Mouse (Mus musculus) adrenal gland, postnatal 36 days (tissue): ENCODE data around the gene Tcl1b3. TPM values are rescaled to one million over a fixed set of nuclear protein-coding genes. Genes with fewer than 3 reads are reported as not detected.
"Not testable (repeated sequence)": the region's sequence is repeated elsewhere in the genome, so short reads cannot be mapped to it uniquely, and the experiment has no call there.

Source experiments
- DNase-seq, 2 experiments: peaks; one replicate each; pipeline ENCODE4 v3.0.0; 2021; ENCODE audit warnings: mixed read lengths in 1 of 2
- long read RNA-seq, 2 experiments: library from polyadenylated mRNA; stranded (forward); transcript quantifications; one replicate each; pipeline ENCODE4 v2.0.0; 2021; ENCODE audit warnings: borderline sequencing depth in 2 of 2
- total RNA-seq, 2 experiments: library from RNA; stranded (reverse); gene quantifications; 2 replicates each; pipeline ENCODE4 v1.2.3; 2021

Gene Tcl1b3
- total RNA-seq: not detected
- long read RNA-seq, experiment 1: 0 reads
- long read RNA-seq, experiment 2: 0 reads

GRCm38 (mm10) chr12:105190743-105191142, at the start of gene Tcl1b3:
Gene Tcl1b3, plus strand, starts transcription at chr12:105191043.
- not testable (repeated sequence) for DNase-seq

- DNase-seq: peak in 1 of 2 experiments; percentile 9
Observed at GRCm38 (mm10) chr12:105143096-105143495, 47.7 kb upstream of the Tcl1b3 start.

- not testable (repeated sequence) for DNase-seq
Observed at GRCm38 (mm10) chr12:105144928-105145327, 45.9 kb upstream of the Tcl1b3 start.

- DNase-seq: no peak
Observed at GRCm38 (mm10) chr12:105145714-105146113, 45.1 kb upstream of the Tcl1b3 start, which contains the start of gene Tcl1b2. Gene Tcl1b2, plus strand, starts transcription at chr12:105146014.

- not testable (repeated sequence) for DNase-seq
Observed at GRCm38 (mm10) chr12:105155286-105155685, 35.6 kb upstream of the Tcl1b3 start.

- no peak for DNase-seq
Observed at GRCm38 (mm10) chr12:105158842-105159241, 32.0 kb upstream of the Tcl1b3 start.

GRCm38 (mm10) chr12:105159390-105159789, 31.5 kb upstream of the Tcl1b3 start, which contains the start of gene Tcl1b1:
Gene Tcl1b1, plus strand, starts transcription at chr12:105159690.
- DNase-seq: no peak

- no peak for DNase-seq
Observed at GRCm38 (mm10) chr12:105166734-105167133, 24.1 kb upstream of the Tcl1b3 start.

GRCm38 (mm10) chr12:105173366-105173765, 17.5 kb upstream of the Tcl1b3 start:
- no peak for DNase-seq

GRCm38 (mm10) chr12:105174318-105174717, 16.5 kb upstream of the Tcl1b3 start:
- DNase-seq: peak; percentile 86

GRCm38 (mm10) chr12:105176044-105176443, 14.8 kb upstream of the Tcl1b3 start, which contains the start of gene Tcl1b5:
Gene Tcl1b5, plus strand, starts transcription at chr12:105176344.
- not testable (repeated sequence) for DNase-seq

GRCm38 (mm10) chr12:105181040-105181644, 9.7 kb upstream of the Tcl1b3 start:
- not testable (repeated sequence) for DNase-seq

- peak; percentile 29 to 48 for DNase-seq
Observed at GRCm38 (mm10) chr12:105188980-105189379, 1.9 kb upstream of the Tcl1b3 start.

- DNase-seq: not testable (repeated sequence)
Observed at GRCm38 (mm10) chr12:105199684-105200497, 9.0 kb downstream of the Tcl1b3 start.

GRCm38 (mm10) chr12:105201657-105202056, 10.8 kb downstream of the Tcl1b3 start, which contains the start of gene Tcl1b4:
Gene Tcl1b4, plus strand, starts transcription at chr12:105201957.
- DNase-seq: not testable (repeated sequence)

- no peak for DNase-seq
Observed at GRCm38 (mm10) chr12:105207071-105207470, 16.2 kb downstream of the Tcl1b3 start.

GRCm38 (mm10) chr12:105208441-105208840, 17.6 kb downstream of the Tcl1b3 start:
- DNase-seq: no peak

GRCm38 (mm10) chr12:105209231-105209630, 18.4 kb downstream of the Tcl1b3 start:
- DNase-seq: no peak

- no peak for DNase-seq
Observed at GRCm38 (mm10) chr12:105217101-105217760, 26.4 kb downstream of the Tcl1b3 start.

- no peak for DNase-seq
Observed at GRCm38 (mm10) chr12:105222601-105223319, 31.9 kb downstream of the Tcl1b3 start, which contains the start of gene Tcl1. Gene Tcl1, minus strand, starts transcription at chr12:105222793.

- DNase-seq: no peak
Observed at GRCm38 (mm10) chr12:105224621-105225320, 33.9 kb downstream of the Tcl1b3 start.
